Mouse (Mus musculus) ES-Bruce4 (cell line): ENCODE data around the gene Tbrg4. TPM values are rescaled to one million over a fixed set of nuclear protein-coding genes. Genes with fewer than 3 reads are reported as not detected.

ENCODE experiments used
- H3K27ac ChIP-seq: 2 replicates; pipeline ENCODE4 v1.5.1; 2012; ENCODE audit warnings: low read length, inconsistent platforms; ENCODE audit not compliant: insufficient read depth
- H3K27me3 ChIP-seq: 2 replicates; pipeline ENCODE4 v1.6.1; 2012; ENCODE audit warnings: mild to moderate bottlenecking, low read length, inconsistent platforms; ENCODE audit not compliant: control insufficient read depth, poor library complexity, insufficient read depth, severe bottlenecking
- H3K36me3 ChIP-seq: 2 replicates; pipeline ENCODE4 v1.6.1; 2012; ENCODE audit warnings: inconsistent platforms, mild to moderate bottlenecking, low read length, moderate library complexity; ENCODE audit not compliant: control insufficient read depth, poor library complexity, insufficient read depth, severe bottlenecking
- H3K4me1 ChIP-seq: one replicate; pipeline ENCODE4 v1.8.1; 2011; ENCODE audit warnings: low read length; ENCODE audit not compliant: control insufficient read depth, insufficient read depth
- H3K4me3 ChIP-seq: 2 replicates; pipeline ENCODE4 v1.5.1; 2011; ENCODE audit warnings: low read depth, mild to moderate bottlenecking, low read length
- H3K9ac ChIP-seq: 2 replicates; pipeline ENCODE4 v1.6.1; 2012; ENCODE audit warnings: low read depth, mild to moderate bottlenecking, inconsistent platforms; ENCODE audit not compliant: poor library complexity, severe bottlenecking
- H3K9me3 ChIP-seq: replicated peaks from 2 replicates; pipeline ENCODE4 v1.6.1; 2012; ENCODE audit warnings: mild to moderate bottlenecking, low read length, inconsistent platforms; ENCODE audit not compliant: control insufficient read depth, poor library complexity, insufficient read depth, severe bottlenecking
- CTCF ChIP-seq: IDR thresholded peaks from one replicate; pipeline ENCODE4 v1.8.1; 2011; ENCODE audit warnings: low read depth, low read length
- EP300 ChIP-seq: IDR thresholded peaks from 2 replicates; pipeline ENCODE4 v1.6.1; 2011; ENCODE audit warnings: low read depth, low read length; ENCODE audit not compliant: insufficient read depth
- POLR2A ChIP-seq: IDR thresholded peaks from one replicate; pipeline ENCODE4 v1.8.1; 2011; ENCODE audit warnings: low read length; ENCODE audit not compliant: insufficient read depth
- polyA plus RNA-seq: library from polyadenylated mRNA; stranded (reverse); fragments of >200 nt; gene quantifications from 2 replicates; pipeline ENCODE4 v1.2.4, GENCODE M21; 2011; ENCODE audit warnings: low read depth; ENCODE audit not compliant: missing spikeins, insufficient read depth, insufficient read length

Gene Tbrg4
- polyA plus RNA-seq, 1 experiment, result 92.5 TPM

GRCm38 (mm10) chr11:6590933-6591675, 34.8 kb downstream of the Tbrg4 start:
- 0 out of 2 replicates have a peak, but pooled peaks cover 2% of the 10 kb centered on the region for H3K36me3 ChIP-seq
- no peaks in the 10 kb centered on the region for H3K27me3 ChIP-seq
- H3K9me3 ChIP-seq, result no peaks in the 10 kb centered on the region
- no peak overlapping the region for H3K9ac ChIP-seq
- TF ChIP-seq POLR2A (no peak), CTCF (no peak), EP300 (no peak)
- H3K4me3 ChIP-seq, result no peak overlapping the region
- no peak overlapping the region for H3K27ac ChIP-seq
- H3K4me1 ChIP-seq, result no peaks in the 10 kb centered on the region

DNA sequence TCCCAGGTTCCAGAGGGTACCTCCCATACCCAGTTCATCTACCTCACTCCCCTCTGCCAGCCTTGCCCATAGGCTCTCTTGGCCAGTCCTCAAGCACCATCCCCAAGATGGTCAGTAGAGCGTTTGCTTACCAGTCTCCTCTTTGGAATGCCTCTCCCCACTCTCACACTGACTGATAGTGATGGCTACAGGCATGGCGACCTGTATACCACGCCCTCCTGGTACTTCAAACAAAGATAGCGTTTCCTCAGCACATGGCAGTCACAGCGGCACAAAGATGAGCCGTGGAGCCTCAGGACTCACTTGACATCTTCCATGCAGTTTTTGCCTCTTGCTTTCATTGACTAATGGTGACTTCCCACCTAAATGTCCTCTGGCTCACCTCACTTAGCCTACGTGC, 36.0 kb downstream of the Tbrg4 start:
- H3K4me1 ChIP-seq, result no peaks in the 10 kb centered on the region
- no peaks in the 10 kb centered on the region for H3K36me3 ChIP-seq
- TF ChIP-seq EP300, result no peak
- TF ChIP-seq POLR2A, result no peak
- TF ChIP-seq CTCF, result no peak
- H3K27me3 ChIP-seq, result no peaks in the 10 kb centered on the region
- H3K4me3 ChIP-seq, result no peak overlapping the region
- no peak overlapping the region for H3K27ac ChIP-seq
- H3K9me3 ChIP-seq, result no peaks in the 10 kb centered on the region
- no peak overlapping the region for H3K9ac ChIP-seq

- no peak overlapping the region for H3K27ac ChIP-seq
- H3K36me3 ChIP-seq, result no peaks in the 10 kb centered on the region
- H3K4me1 ChIP-seq, result no peaks in the 10 kb centered on the region
Measured at GRCm38 (mm10) chr11:6588295-6588694, 37.6 kb downstream of the Tbrg4 start.

GRCm38 (mm10) chr11:6587249-6587940, 38.5 kb downstream of the Tbrg4 start:
- Histone ChIP-seq H3K36me3 (0 out of 2 replicates have a peak, but pooled peaks cover 2% of the 10 kb centered on the region), H3K9ac (no peak overlapping the region)

More at GRCm38 (mm10) chr11:6588295-6588694, 37.6 kb downstream of the Tbrg4 start:
- Histone ChIP-seq H3K4me3 (no peak overlapping the region), H3K9ac (no peak overlapping the region), H3K27me3 (no peaks in the 10 kb centered on the region), H3K9me3 (no peaks in the 10 kb centered on the region)
- TF ChIP-seq POLR2A (no peak), EP300 (no peak), CTCF (no peak)

DNA sequence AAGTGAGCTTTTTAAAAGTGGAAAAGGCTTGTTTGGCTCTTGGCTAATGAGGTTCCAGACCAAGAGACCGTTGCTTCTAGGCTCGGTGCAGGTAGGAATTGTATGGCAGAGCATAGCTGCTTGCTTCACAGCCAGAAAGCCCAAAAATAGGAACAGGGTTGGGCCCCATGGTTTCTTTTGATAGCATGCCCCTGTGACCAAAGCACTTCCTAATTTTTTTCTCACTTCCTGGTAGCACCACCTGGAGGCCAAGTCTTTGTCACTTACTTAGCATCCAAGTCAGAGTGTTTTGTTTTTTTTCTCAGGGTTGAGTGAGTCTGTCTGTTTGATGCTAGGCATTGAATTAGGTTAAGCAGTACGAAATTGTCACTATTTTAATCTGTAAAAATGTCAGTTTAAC, 39.2 kb downstream of the Tbrg4 start:
- Histone ChIP-seq H3K27me3 (no peaks in the 10 kb centered on the region), H3K4me1 (no peaks in the 10 kb centered on the region), H3K4me3 (no peak overlapping the region), H3K9ac (no peak overlapping the region), H3K27ac (no peak overlapping the region), H3K36me3 (0 out of 2 replicates have a peak, but pooled peaks cover 2% of the 10 kb centered on the region), H3K9me3 (no peaks in the 10 kb centered on the region)
- TF ChIP-seq EP300, result no peak
- no peak for TF ChIP-seq POLR2A
- TF ChIP-seq CTCF, result no peak

More at GRCm38 (mm10) chr11:6587249-6587940, 38.5 kb downstream of the Tbrg4 start:
- TF ChIP-seq EP300, result no peak
- no peak for TF ChIP-seq POLR2A
- no peak for TF ChIP-seq CTCF
- Histone ChIP-seq H3K4me3 (no peak overlapping the region), H3K27me3 (no peaks in the 10 kb centered on the region), H3K27ac (no peak overlapping the region), H3K4me1 (no peaks in the 10 kb centered on the region), H3K9me3 (no peaks in the 10 kb centered on the region)

DNA sequence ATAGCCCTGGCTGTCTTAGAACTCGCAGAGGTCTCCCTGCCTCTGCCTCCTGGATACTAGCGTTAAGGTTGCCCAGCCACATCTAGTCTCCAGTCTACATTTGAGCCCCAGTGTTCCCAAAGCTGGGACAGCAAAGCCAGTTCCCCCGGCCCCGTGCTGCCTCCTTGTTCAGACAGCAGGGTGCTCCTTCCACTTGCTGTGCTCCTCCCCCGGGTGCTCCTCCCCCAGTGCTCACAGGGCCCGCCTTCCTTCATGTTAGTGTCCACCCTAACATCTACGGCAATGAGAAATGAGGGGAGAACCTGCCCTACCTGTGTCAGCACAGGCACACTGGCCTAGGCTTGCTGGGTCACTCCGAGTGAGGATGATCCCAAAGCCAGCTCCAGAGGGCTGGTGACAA, 40.1 kb downstream of the Tbrg4 start:
- H3K4me3 ChIP-seq, result no peak overlapping the region
- no peak overlapping the region for H3K27ac ChIP-seq
- no peaks in the 10 kb centered on the region for H3K4me1 ChIP-seq
- H3K27me3 ChIP-seq, result no peaks in the 10 kb centered on the region
- no peak overlapping the region for H3K9ac ChIP-seq
- TF ChIP-seq CTCF, result no peak
- no peak for TF ChIP-seq POLR2A
- TF ChIP-seq EP300, result no peak
- 0 out of 2 replicates have a peak, but pooled peaks cover 4% of the 10 kb centered on the region for H3K36me3 ChIP-seq
- H3K9me3 ChIP-seq, result no peaks in the 10 kb centered on the region
